Mouse (Mus musculus): ENCODE measurements around the gene Catsperg1.

- TF ChIP-seq CTCF (IDR thresholded peaks at IDR 0.05; ENCODE audit: insufficient read depth, low read depth, low read length) (no peak), POLR2A (IDR thresholded peaks at IDR 0.05; ENCODE audit: insufficient read depth, low read depth, low read length) (no peak)
These were observed 42.2 kb downstream of the Catsperg1 start for GRCm38 (mm10) chr7:29171562-29172097.
